Mouse (Mus musculus): ENCODE data around the gene Poldip3. TPM values are rescaled to one million over a fixed set of nuclear protein-coding genes. Genes with fewer than 3 reads are reported as not detected.

Poldip3 gene
- polyA plus RNA-seq, 1 experiment from 2014 or later: 59.0 TPM

DNA sequence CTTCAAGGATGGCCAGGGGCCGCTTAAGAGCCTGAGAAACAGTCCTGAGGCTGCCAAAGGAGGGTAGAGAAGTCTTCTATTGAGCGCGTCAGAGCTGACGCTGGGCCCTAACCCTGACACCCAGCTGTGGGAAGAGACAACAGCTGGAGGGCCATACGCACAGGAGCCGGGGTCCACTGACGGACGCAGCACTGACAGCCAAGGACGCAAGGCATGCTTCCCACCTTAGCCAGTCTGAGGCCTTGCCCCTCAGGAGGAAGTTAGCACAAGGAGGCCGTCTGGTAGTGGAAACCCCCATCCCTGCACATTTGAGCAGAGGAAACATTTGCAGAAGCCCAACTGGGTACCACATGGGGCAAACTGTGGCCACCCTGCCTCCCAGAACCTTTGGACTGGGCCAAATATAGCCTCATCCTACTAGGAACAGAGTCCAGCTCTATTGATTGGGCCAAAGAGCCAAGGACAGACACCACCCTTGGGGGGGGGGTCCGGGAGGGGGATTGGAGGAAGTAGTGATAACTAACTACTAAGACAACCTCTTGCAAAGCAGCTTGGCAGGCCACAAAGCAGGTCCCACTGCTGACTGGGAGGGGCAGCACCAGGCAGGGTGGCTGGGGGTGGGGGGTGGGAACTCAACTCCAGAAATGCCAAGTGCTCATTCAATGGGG, 13.8 kb upstream of the Poldip3 start:
- Histone ChIP-seq H3K9ac (no peak overlapping the region), H3K36me3 (peaks cover 33% of the 10 kb centered on the region), H3K9me3 (replicated peaks) (no peaks in the 10 kb centered on the region), H3K27ac (no peak overlapping the region), H3K4me1 (replicated peaks) (peaks cover 27% of the 10 kb centered on the region), H3K4me2 (no peak overlapping the region), H3K4me3 (no peak overlapping the region), H3K27me3 (no peaks in the 10 kb centered on the region)
- no peak for ATAC-seq (replicated peaks; ENCODE audit: insufficient number of reproducible peaks, insufficient read depth, low FRiP score, low read depth)
- WGBS: 85% methylated on average over 11 of the region's 11 CpGs

DNA sequence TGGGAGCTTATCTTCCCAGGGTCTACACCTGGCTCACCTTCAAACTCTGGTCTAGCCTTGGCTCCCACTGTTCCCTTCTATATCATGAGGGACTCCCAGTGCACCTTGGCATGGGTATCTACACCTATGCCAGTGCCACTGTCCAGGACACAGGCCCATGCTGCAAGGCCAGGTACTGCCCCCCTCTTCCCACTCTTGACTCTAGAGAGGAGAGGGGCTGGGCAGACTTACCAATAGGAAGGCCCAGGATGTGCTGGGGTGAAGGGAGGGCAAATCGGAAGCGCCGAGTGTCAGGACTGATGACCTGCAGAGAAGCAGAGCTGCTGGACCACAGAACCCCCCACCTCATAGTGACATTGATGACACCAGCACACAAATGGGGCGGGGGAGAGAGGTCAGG, 12.8 kb upstream of the Poldip3 start:
- H3K4me1 ChIP-seq (replicated peaks): peaks cover 23% of the 10 kb centered on the region
- no peak overlapping the region for H3K4me2 ChIP-seq
- H3K9ac ChIP-seq: no peak overlapping the region
- no peak for ATAC-seq (replicated peaks; ENCODE audit: insufficient number of reproducible peaks, insufficient read depth, low FRiP score, low read depth)
- H3K9me3 ChIP-seq (replicated peaks): no peaks in the 10 kb centered on the region
- H3K36me3 ChIP-seq: peaks cover 38% of the 10 kb centered on the region
- H3K27ac ChIP-seq: no peak overlapping the region
- no peaks in the 10 kb centered on the region for H3K27me3 ChIP-seq
- 93% methylated on average over 4 of the region's 4 CpGs for WGBS
- H3K4me3 ChIP-seq: no peak overlapping the region

DNA sequence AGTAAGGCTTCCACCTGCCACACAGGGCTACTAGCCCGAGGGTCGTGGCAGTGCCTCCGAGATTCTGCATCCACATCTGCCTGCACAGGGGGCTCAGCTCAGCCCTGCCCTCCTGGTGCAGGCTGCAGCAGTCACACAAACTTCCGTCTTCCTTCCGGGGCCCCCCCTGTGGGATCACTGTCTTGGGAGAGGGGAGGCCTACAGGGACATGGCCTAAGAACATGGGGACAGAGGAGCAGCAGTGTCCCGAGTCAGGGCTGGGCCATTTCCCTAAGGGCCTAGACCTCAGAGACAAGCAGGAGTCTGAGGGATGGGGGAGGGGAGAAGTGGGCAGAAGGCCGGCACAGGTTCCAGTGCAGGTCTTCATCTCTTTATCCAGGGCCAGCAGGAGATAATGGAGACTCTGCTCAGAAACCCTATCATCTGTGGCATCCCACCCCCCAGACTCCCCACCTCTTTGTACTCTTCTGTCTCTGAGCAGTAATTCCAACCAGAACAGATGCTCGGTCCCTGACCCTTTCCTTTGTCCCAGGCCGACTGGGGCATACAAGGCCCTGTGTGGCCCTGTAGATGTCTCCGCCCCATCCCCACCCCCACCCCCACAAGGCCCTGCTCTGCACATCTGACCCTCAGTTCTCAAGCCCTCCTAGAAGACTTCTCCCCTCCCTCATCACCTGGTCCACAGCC, 12.0 kb upstream of the Poldip3 start:
- H3K4me2 ChIP-seq: no peak overlapping the region
- H3K9me3 ChIP-seq (replicated peaks): no peaks in the 10 kb centered on the region
- H3K36me3 ChIP-seq: peaks cover 38% of the 10 kb centered on the region
- H3K9ac ChIP-seq: no peak overlapping the region
- H3K4me3 ChIP-seq: no peak overlapping the region
- WGBS: 71% methylated on average over 10 of the region's 10 CpGs
- no peaks in the 10 kb centered on the region for H3K27me3 ChIP-seq
- ATAC-seq (replicated peaks; ENCODE audit: insufficient number of reproducible peaks, insufficient read depth, low FRiP score, low read depth): no peak
- peaks cover 16% of the 10 kb centered on the region for H3K4me1 ChIP-seq (replicated peaks)
- no peak overlapping the region for H3K27ac ChIP-seq

DNA sequence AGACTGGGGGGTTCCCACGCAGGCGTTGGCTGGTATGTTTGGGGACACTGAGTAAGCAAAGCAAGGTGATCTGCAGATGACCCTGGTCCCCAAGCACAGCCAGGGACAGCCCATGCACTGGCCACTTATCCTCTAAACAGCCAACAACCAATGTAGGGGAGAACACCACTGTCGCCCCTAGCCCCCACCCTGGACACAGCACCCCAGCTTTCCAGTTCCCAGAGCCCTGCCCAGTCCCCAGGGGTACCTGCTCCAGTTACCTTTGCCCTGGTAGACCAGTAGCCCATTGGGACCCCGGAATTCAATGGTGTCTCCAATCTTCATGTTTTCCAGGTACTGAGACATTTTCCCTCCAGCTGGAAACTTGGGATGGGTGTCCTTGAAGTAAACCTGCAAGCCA, 11.4 kb upstream of the Poldip3 start:
- Histone ChIP-seq H3K27me3 (no peaks in the 10 kb centered on the region), H3K4me1 (replicated peaks) (peaks cover 10% of the 10 kb centered on the region), H3K4me3 (no peak overlapping the region), H3K9ac (no peak overlapping the region), H3K9me3 (replicated peaks) (no peaks in the 10 kb centered on the region), H3K4me2 (no peak overlapping the region), H3K36me3 (peaks cover 38% of the 10 kb centered on the region), H3K27ac (no peak overlapping the region)
- 96% methylated on average over 4 of the region's 4 CpGs for WGBS
- no peak for ATAC-seq (replicated peaks; ENCODE audit: insufficient number of reproducible peaks, insufficient read depth, low FRiP score, low read depth)

DNA sequence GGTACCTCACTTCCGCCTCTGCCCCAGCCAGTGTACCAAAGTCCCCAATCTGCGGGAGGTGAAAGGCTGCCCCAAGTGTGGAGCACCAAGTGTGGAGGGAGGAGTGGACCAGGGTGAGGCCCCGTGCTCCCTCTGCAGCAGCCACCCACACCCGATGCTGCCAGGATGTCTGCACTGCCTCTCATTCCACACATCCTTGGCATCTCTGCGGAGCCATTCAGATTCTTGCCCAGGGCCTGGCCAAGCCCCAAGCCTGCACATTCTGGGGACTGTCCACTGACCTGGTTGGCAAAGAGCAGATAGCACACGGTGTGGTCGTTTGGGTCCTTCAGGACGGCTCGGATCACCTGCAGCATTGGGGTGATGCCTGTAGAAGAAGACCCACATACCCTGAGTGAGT, 10.6 kb upstream of the Poldip3 start:
- Histone ChIP-seq H3K4me3 (no peak overlapping the region), H3K27me3 (no peaks in the 10 kb centered on the region), H3K36me3 (peaks cover 38% of the 10 kb centered on the region), H3K4me1 (replicated peaks) (peaks cover 4% of the 10 kb centered on the region), H3K9me3 (replicated peaks) (no peaks in the 10 kb centered on the region), H3K27ac (no peak overlapping the region), H3K9ac (no peak overlapping the region), H3K4me2 (no peak overlapping the region)
- no peak for ATAC-seq (replicated peaks; ENCODE audit: insufficient number of reproducible peaks, insufficient read depth, low FRiP score, low read depth)
- WGBS: 93% methylated on average over 9 of the region's 9 CpGs

DNA sequence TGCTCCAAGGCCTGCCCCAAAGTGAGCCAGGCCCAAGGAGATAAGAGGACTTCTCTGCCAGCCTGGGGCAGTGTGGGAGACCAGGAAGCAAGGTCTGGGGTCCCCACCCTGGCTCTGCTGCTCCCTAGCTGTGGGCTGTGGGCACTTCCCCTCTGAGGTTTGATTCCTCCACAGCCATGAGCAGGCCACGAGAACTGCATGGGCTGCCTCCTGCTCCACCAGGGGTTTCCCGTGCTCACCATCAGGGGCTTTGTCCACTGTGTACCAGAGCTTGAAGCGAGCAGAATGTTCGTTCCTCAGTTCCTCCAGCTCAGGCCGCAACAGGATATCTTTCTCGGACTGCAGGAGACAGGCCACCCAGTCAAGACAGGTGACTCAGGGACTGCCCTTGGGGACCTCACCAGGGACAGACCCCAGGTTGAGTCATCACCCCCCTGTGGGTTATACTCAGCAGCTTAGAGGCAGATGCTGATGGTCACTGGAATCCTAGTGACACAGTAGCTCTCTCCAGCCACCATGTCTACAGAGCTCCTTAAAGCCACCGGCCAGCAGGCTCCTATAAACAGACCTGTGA, 9.5 kb upstream of the Poldip3 start:
- ATAC-seq (replicated peaks; ENCODE audit: insufficient number of reproducible peaks, insufficient read depth, low FRiP score, low read depth): no peak

DNA sequence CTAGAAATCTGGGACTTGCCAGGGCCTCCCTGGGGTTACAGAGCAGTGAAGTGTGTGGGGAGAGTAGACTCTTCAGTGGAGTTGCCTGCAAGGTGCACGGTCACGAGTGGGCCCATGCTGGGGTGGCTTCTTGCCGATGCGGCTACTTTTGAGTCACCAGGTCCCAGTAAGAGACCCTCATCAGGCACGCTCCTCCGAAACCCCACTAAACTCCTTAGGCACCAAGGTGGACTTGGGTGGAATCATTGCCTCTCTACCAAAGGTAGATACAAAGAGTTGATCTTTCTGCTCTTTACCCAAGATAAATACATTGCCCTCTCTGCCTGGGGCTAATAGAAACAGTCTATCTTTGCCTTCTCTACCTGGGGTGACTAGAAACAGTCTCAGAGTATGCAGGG, 8.5 kb upstream of the Poldip3 start:
- Histone ChIP-seq H3K4me3 (no peak overlapping the region), H3K9ac (no peak overlapping the region), H3K36me3 (peaks cover 43% of the 10 kb centered on the region), H3K4me2 (no peak overlapping the region), H3K9me3 (replicated peaks) (no peaks in the 10 kb centered on the region), H3K27me3 (no peaks in the 10 kb centered on the region), H3K27ac (peak overlapping the region; percentile 3; the same call in 1 of the 2 replicates), H3K4me1 (replicated peaks) (0 out of 2 replicates have a peak, but pooled peaks cover 2% of the 10 kb centered on the region)
- 92% methylated on average over 6 of the region's 6 CpGs for WGBS
- ATAC-seq (replicated peaks; ENCODE audit: insufficient number of reproducible peaks, insufficient read depth, low FRiP score, low read depth): no peak

More for the DNA sequence above, 9.5 kb upstream of the Poldip3 start:
- Histone ChIP-seq H3K9me3 (replicated peaks) (no peaks in the 10 kb centered on the region), H3K27ac (no peak overlapping the region), H3K36me3 (peaks cover 43% of the 10 kb centered on the region), H3K4me2 (no peak overlapping the region), H3K4me3 (no peak overlapping the region), H3K27me3 (no peaks in the 10 kb centered on the region), H3K9ac (no peak overlapping the region), H3K4me1 (replicated peaks) (0 out of 2 replicates have a peak, but pooled peaks cover 2% of the 10 kb centered on the region)
- WGBS: 88% methylated on average over 7 of the region's 7 CpGs

DNA sequence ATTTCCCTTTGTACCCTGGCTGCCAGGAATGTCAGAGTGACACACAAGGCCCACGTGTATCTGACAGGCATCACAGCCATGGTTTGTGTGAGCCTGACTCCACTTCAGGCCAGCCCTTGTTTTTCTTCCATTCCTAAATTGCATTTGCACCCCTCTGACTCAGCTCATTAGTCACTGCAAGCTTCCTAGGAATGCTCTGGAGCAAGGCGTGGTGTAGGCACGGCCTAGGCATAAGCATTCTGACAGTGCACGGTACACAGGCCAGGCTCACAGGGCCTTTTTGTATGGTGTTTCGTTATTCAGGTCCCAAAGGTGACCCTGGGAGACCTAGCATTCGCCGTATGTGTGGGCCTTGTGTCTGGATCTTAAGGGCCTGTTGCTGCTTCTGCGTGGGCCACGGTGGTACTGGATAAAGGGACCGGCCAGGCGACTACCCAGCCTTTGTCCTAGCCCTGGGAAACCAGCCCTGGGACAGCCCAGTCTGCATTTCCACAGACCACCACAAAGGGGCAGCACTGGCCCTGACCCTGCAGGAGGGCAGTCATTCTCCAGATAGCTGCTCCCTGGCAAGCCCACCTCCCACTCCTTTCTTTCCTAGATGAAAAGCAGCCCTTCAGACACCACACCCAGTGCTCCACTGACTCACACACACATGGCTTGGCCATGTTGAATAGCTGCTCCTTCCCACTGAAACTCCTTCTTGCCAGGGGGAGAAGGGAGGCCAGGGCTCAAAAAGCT, 7.9 kb upstream of the Poldip3 start:
- Histone ChIP-seq H3K9ac (no peak overlapping the region), H3K27ac (peak overlapping the region; percentile 3; the same call in 1 of the 2 replicates), H3K4me2 (no peak overlapping the region), H3K4me1 (replicated peaks) (0 out of 2 replicates have a peak, but pooled peaks cover 2% of the 10 kb centered on the region), H3K4me3 (no peak overlapping the region), H3K27me3 (no peaks in the 10 kb centered on the region), H3K36me3 (peaks cover 42% of the 10 kb centered on the region), H3K9me3 (replicated peaks) (no peaks in the 10 kb centered on the region)
- no peak for ATAC-seq (replicated peaks; ENCODE audit: insufficient number of reproducible peaks, insufficient read depth, low FRiP score, low read depth)
- 69% methylated on average over 11 of the region's 11 CpGs for WGBS

DNA sequence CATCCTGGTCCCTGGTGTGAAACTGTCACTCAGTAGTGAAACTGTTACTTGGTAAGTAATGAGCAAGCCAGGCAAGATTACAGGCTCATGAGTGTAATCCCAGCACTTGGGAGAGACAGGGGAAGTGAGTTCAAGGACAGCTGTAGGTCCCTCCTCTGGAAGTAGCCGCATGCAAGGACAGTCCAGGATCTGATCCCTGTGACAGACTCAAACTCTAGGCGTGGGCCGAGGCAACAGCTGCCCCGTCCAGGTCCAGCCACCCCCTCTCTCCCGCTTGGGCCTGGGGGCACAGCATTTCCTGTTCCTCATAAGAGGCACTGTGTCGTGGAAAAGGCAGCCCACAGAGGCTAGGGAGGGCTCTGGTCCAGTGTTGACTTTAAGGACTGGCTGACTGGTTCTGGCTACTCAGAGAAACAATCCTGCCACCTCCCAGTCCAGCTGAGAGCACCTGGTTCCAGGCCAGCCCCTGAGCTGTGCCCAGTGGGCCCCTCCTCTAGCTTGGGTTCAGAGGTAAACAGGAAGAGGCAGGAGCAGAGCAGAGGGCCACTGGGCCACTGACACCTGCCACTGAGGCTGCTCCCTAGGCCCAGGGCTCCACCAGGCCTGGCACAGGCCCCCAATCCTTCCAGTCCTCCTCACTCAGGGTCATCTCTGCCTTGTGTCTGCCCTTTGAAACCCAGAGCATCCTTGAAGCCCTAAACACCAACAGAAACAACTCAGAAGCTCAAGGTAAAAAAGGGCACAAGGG, 6.7 kb upstream of the Poldip3 start:
- no peak overlapping the region for H3K27ac ChIP-seq
- H3K27me3 ChIP-seq: no peaks in the 10 kb centered on the region
- H3K4me2 ChIP-seq: no peak overlapping the region
- H3K4me1 ChIP-seq (replicated peaks): 0 out of 2 replicates have a peak, but pooled peaks cover 2% of the 10 kb centered on the region
- ATAC-seq (replicated peaks; ENCODE audit: insufficient number of reproducible peaks, insufficient read depth, low FRiP score, low read depth): no peak
- no peak overlapping the region for H3K4me3 ChIP-seq
- H3K9me3 ChIP-seq (replicated peaks): no peaks in the 10 kb centered on the region
- no peak overlapping the region for H3K9ac ChIP-seq
- peaks cover 32% of the 10 kb centered on the region for H3K36me3 ChIP-seq
- 74% methylated on average over 6 of the region's 6 CpGs for WGBS

DNA sequence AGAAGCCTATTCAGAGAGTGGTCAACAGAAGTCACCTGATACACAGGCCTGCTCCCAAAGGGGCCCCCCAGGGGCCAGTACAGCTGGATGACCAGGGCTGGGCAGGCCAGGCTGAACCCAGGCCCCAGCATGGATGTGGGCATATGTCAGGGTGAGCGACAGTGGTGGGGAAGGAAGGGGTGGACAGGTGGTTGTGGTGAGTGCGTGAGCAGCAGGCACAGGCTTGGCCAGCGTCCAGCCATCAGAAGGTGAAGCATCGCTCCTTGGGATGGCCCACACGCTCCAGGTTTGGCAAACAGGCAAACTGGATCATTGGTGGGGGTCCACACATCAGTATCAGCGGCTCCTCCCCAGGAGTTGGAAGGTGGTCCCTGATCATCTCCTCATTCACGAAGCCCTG, 5.1 kb upstream of the Poldip3 start:
- Histone ChIP-seq H3K27ac (no peak overlapping the region), H3K9ac (no peak overlapping the region), H3K4me1 (replicated peaks) (0 out of 2 replicates have a peak, but pooled peaks cover 7% of the 10 kb centered on the region), H3K4me3 (no peak overlapping the region), H3K9me3 (replicated peaks) (no peaks in the 10 kb centered on the region), H3K4me2 (no peak overlapping the region), H3K36me3 (peaks cover 23% of the 10 kb centered on the region), H3K27me3 (no peaks in the 10 kb centered on the region)
- ATAC-seq (replicated peaks; ENCODE audit: insufficient number of reproducible peaks, insufficient read depth, low FRiP score, low read depth): no peak
- WGBS: 94% methylated on average over 7 of the region's 7 CpGs
